Mouse (Mus musculus) CH12.LX (cell line): ENCODE data around the gene Siae.

Experiments
- BHLHE40 ChIP-seq: IDR thresholded peaks from 2 replicates; pipeline ENCODE4 v1.6.1; 2011; ENCODE audit warnings: mild to moderate bottlenecking, low read depth, low read length, improper control_type of control experiment
- CHD2 ChIP-seq: IDR thresholded peaks from 2 replicates; pipeline ENCODE4 v1.6.1; 2011; ENCODE audit warnings: low read length, improper control_type of control experiment
- CTCF ChIP-seq, 2 experiments: IDR thresholded peaks in 1 of 2; conservative IDR thresholded peaks in 1 of 2; 2 replicates each; pipeline ENCODE4 v1.5.1; 2011 to 2012; ENCODE audit warnings: low read depth in 2 of 2, low read length in 2 of 2, improper control_type of control experiment in 1 of 2, inconsistent platforms in 1 of 2, mild to moderate bottlenecking in 1 of 2, moderate library complexity in 1 of 2
- EP300 ChIP-seq: IDR thresholded peaks from 2 replicates; pipeline ENCODE4 v1.6.1; 2011; ENCODE audit warnings: low read length, improper control_type of control experiment
- ETS1 ChIP-seq: conservative IDR thresholded peaks from 2 replicates; pipeline ENCODE4 v1.6.1; 2012; ENCODE audit warnings: low read depth, mild to moderate bottlenecking, inconsistent platforms, low read length, improper control_type of control experiment, moderate library complexity
- HCFC1 ChIP-seq: IDR thresholded peaks from 2 replicates; pipeline ENCODE4 v1.6.1; 2012; ENCODE audit warnings: low read depth, mild to moderate bottlenecking, inconsistent platforms, low read length, improper control_type of control experiment
- MAFK ChIP-seq: IDR thresholded peaks from 2 replicates; pipeline ENCODE4 v1.6.1; 2011; ENCODE audit warnings: low read length, improper control_type of control experiment; ENCODE audit not compliant: insufficient replicate concordance
- MAX ChIP-seq: IDR thresholded peaks from 2 replicates; pipeline ENCODE4 v1.6.1; 2011; ENCODE audit warnings: low read length, improper control_type of control experiment
- POLR2A ChIP-seq: IDR thresholded peaks from 2 replicates; pipeline ENCODE4 v1.6.1; 2011; ENCODE audit warnings: low read depth, mild to moderate bottlenecking, improper control_type of control experiment, low read length
- SMC3 ChIP-seq: IDR thresholded peaks from 2 replicates; pipeline ENCODE4 v1.6.1; 2011; ENCODE audit warnings: low read depth, low read length, improper control_type of control experiment
- TBP ChIP-seq: conservative IDR thresholded peaks from 2 replicates; pipeline ENCODE4 v1.6.1; 2011; ENCODE audit warnings: low read depth, low read length, improper control_type of control experiment
- USF2 ChIP-seq: conservative IDR thresholded peaks from 2 replicates; pipeline ENCODE4 v1.6.1; 2011; ENCODE audit warnings: low read depth, low read length, improper control_type of control experiment

GRCm38 (mm10) chr9:37530888-37531705 lies 24.4 kb upstream of the Siae start:
- TF ChIP-seq POLR2A (no peak), CTCF (conservative IDR thresholded peaks at IDR 0.05 in 1 of 2, IDR thresholded peaks at IDR 0.05 in 1 of 2; ENCODE audit: low read depth in 2 of 2, low read length in 2 of 2) (no peak), BHLHE40 (no peak), USF2 (no peak), HCFC1 (no peak), MAFK (no peak), ETS1 (no peak), MAX (no peak), EP300 (no peak), SMC3 (no peak), TBP (no peak), CHD2 (no peak)
